Mouse (Mus musculus) forebrain, embryonic 11.5 days (tissue): Measurements from ENCODE around the gene Axin1. TPM values are rescaled to one million over a fixed set of nuclear protein-coding genes. Genes with fewer than 3 reads are reported as not detected.
A peak's percentile ranks its signal among the peaks of the same experiment; 100 is the strongest.
"Not testable (repeated sequence)": the region's sequence is repeated elsewhere in the genome, so short reads cannot be mapped to it uniquely, and the experiment has no call there.

Source experiments
- ATAC-seq: fragments of 200-750 bp; cut with Nextera tagmentation; replicated peaks from 2 replicates; pipeline ENCODE4 v1.8.0; 2017; ENCODE audit warnings: moderate TSS enrichment; ENCODE audit not compliant: low FRiP score
- DNase-seq: peaks from one replicate; pipeline ENCODE4 v3.0.0-alpha.2; 2017; ENCODE audit warnings: low spot score
- H3K27ac ChIP-seq: fragments of 300-500 bp; sonication (generic); 2 replicates; pipeline ENCODE4 v1.5.1; 2014; ENCODE audit warnings: low read depth, low read length
- H3K27me3 ChIP-seq: fragments of 300-500 bp; sonication (generic); 2 replicates; pipeline ENCODE4 v1.6.1; 2014; ENCODE audit warnings: mild to moderate bottlenecking, low read length, mixed read lengths; ENCODE audit not compliant: control insufficient read depth, insufficient read depth
- H3K36me3 ChIP-seq: fragments of 300-500 bp; sonication (generic); 2 replicates; pipeline ENCODE4 v1.6.1; 2014; ENCODE audit warnings: mild to moderate bottlenecking, low read length, moderate library complexity, mixed read lengths; ENCODE audit not compliant: control insufficient read depth, insufficient read depth
- H3K4me1 ChIP-seq: fragments of 300-500 bp; sonication (generic); replicated peaks from 2 replicates; pipeline ENCODE4 v1.6.1; 2014; ENCODE audit warnings: low read length, mixed read lengths; ENCODE audit not compliant: control insufficient read depth, insufficient read depth
- H3K4me2 ChIP-seq: fragments of 300-500 bp; sonication (generic); 2 replicates; pipeline ENCODE4 v1.6.1; 2014; ENCODE audit warnings: low read depth, mild to moderate bottlenecking, low read length, moderate library complexity, mixed read lengths; ENCODE audit not compliant: severe bottlenecking
- H3K4me3 ChIP-seq: fragments of 300-500 bp; sonication (generic); 2 replicates; pipeline ENCODE4 v1.5.1; 2014; ENCODE audit warnings: low read depth, low read length
- H3K9ac ChIP-seq: fragments of 300-500 bp; sonication (generic); 2 replicates; pipeline ENCODE4 v1.6.1; 2014; ENCODE audit warnings: low read length
- H3K9me3 ChIP-seq: fragments of 300-500 bp; sonication (generic); 2 replicates; pipeline ENCODE4 v1.6.1; 2016; ENCODE audit warnings: low read length, mixed read lengths; ENCODE audit not compliant: control insufficient read depth
- WGBS: fragments of 180-500 bp; shearing (Covaris S2); extraction: QIAGEN DNeasy Blood & Tissue Kit; methylation state at CpG from one replicate; pipeline ENCODE4 v1.1.7; 2014; 5-methylcytosine and 5-hydroxymethylcytosine counted together
- polyA plus RNA-seq: library from polyadenylated mRNA; unstranded; fragments of >200 nt; fragmentation: Nextera tagmentation; extraction: Ambion mirVana; gene quantifications from 2 replicates; pipeline ENCODE4 v1.2.1, GENCODE M21; 2014

Gene Axin1
- polyA plus RNA-seq, 1 experiment from 2014 or later: 19.1 TPM

DNA sequence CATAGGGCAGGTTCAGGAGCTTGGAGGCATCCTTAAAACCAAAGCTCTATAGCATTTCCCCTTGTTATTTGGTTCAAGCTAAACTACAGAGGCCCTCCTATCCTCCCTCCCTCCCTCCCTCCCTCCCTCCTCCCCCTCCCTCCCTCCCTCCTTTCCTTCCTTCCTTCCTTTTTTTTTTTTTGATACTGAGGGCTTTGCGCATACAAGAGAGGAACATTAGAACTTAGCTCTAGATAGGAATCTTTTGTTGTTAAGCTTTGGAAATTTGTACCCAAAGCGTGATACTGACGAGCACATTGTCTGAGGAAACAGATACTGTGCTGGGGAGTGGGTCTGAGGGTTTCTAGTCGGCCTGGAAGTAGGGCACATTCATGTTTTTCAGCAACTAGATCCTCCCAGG, 32.9 kb upstream of the Axin1 start:
- ATAC-seq (no peak), DNase-seq (no peak)
- WGBS: 66% methylated on average over 4 of the region's 4 CpGs
- Histone ChIP-seq H3K9me3 (no peaks in the 10 kb centered on the region), H3K27me3 (no peaks in the 10 kb centered on the region), H3K4me1 (peaks cover under 1% of the 10 kb centered on the region; the same call in 1 of the 2 replicates), H3K27ac (no peak overlapping the region), H3K9ac (no peak overlapping the region), H3K36me3 (no peaks in the 10 kb centered on the region), H3K4me3 (no peak overlapping the region), H3K4me2 (no peak overlapping the region)

- no peak overlapping the region for H3K27ac ChIP-seq
- H3K4me3 ChIP-seq: no peak overlapping the region
- peaks cover 8% of the 10 kb centered on the region for H3K4me1 ChIP-seq
- H3K4me2 ChIP-seq: no peak overlapping the region
- no peak overlapping the region for H3K9ac ChIP-seq
- no peak for ATAC-seq
- H3K36me3 ChIP-seq: no peaks in the 10 kb centered on the region
- 9% methylated on average over 4 of the region's 4 CpGs for WGBS
- DNase-seq: no peak
- H3K9me3 ChIP-seq: no peaks in the 10 kb centered on the region
- peaks cover 20% of the 10 kb centered on the region for H3K27me3 ChIP-seq
These were observed 28.3 kb upstream of the Axin1 start for GRCm38 (mm10) chr17:26110156-26110555.

GRCm38 (mm10) chr17:26111024-26111423, 27.5 kb upstream of the Axin1 start:
- DNase-seq (no peak), ATAC-seq (no peak)
- Histone ChIP-seq H3K9ac (0 out of 2 replicates have a peak overlapping the region, but pooled peaks have one; percentile 16), H3K4me2 (no peak overlapping the region), H3K9me3 (no peaks in the 10 kb centered on the region), H3K4me3 (no peak overlapping the region), H3K4me1 (peaks cover 8% of the 10 kb centered on the region), H3K36me3 (no peaks in the 10 kb centered on the region), H3K27ac (no peak overlapping the region), H3K27me3 (peaks cover 27% of the 10 kb centered on the region)
- 1% methylated on average over 4 of the region's 4 CpGs for WGBS

- DNase-seq (no peak), ATAC-seq (no peak)
- WGBS: 20% methylated on average over 4 of the region's 4 CpGs
- Histone ChIP-seq H3K27ac (no peak overlapping the region), H3K36me3 (no peaks in the 10 kb centered on the region), H3K9ac (no peak overlapping the region), H3K27me3 (peaks cover 27% of the 10 kb centered on the region), H3K9me3 (no peaks in the 10 kb centered on the region), H3K4me3 (no peak overlapping the region), H3K4me1 (peaks cover 8% of the 10 kb centered on the region), H3K4me2 (no peak overlapping the region)
These were observed 26.8 kb upstream of the Axin1 start for GRCm38 (mm10) chr17:26111722-26112121.

GRCm38 (mm10) chr17:26112751-26113150, 25.7 kb upstream of the Axin1 start:
- Histone ChIP-seq H3K27me3 (peaks cover 27% of the 10 kb centered on the region), H3K9me3 (no peaks in the 10 kb centered on the region), H3K4me3 (peak overlapping the region; percentile 74), H3K9ac (peak overlapping the region; percentile 74), H3K36me3 (no peaks in the 10 kb centered on the region), H3K4me1 (peaks cover 8% of the 10 kb centered on the region), H3K4me2 (peak overlapping the region; percentile 96), H3K27ac (no peak overlapping the region)
- 20% methylated on average over 14 of the region's 14 CpGs for WGBS
- ATAC-seq (peak; percentile 15; the same call in 1 of the 2 replicates), DNase-seq (no peak)

- DNase-seq (peak; percentile 86), ATAC-seq (peak; percentile 64)
- Histone ChIP-seq H3K4me2 (peak within 1 kb of the TSS; percentile 96), H3K9me3 (no peaks in the 10 kb centered on the region), H3K4me3 (peak within 1 kb of the TSS; percentile 74), H3K27me3 (peaks cover 27% of the 10 kb centered on the region), H3K9ac (peak within 1 kb of the TSS; percentile 74), H3K36me3 (no peaks in the 10 kb centered on the region), H3K4me1 (peaks cover 8% of the 10 kb centered on the region), H3K27ac (no peak within 1 kb of the TSS)
- under 1% methylated on average over 71 of the region's 75 CpGs for WGBS
These were observed 25.1 kb upstream of the Axin1 start, which contains the start of gene Tmem8 for GRCm38 (mm10) chr17:26113181-26113948. TSS of gene Tmem8 (plus strand) at chr17:26113299.

DNA sequence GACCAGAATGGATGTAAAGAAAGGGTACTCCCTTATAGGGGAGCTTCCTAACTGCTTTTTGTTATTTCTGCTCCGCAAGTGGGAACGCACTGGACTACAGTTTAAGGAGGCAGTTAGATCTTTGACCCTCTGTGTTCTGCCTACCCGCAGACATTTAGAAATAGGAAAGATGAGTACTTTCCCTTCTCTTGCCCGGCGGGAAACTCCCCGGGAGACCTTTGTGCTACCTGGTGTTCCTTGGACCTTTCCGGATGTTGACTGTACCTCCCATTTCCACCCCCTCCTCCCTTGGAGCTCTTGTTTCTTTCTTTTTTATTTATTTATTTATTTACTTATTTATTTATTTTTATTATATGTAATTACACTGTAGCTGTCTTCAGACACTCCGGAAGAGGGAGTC, 24.4 kb upstream of the Axin1 start:
- Histone ChIP-seq H3K9me3 (no peaks in the 10 kb centered on the region), H3K27ac (no peak overlapping the region), H3K27me3 (peaks cover 27% of the 10 kb centered on the region), H3K4me2 (peak overlapping the region; percentile 96), H3K4me1 (peaks cover 8% of the 10 kb centered on the region), H3K4me3 (peak overlapping the region; percentile 74; the same call in 1 of the 2 replicates), H3K36me3 (no peaks in the 10 kb centered on the region), H3K9ac (no peak overlapping the region; the same call in 1 of the 2 replicates)
- WGBS: 9% methylated on average over 8 of the region's 8 CpGs
- no peak for ATAC-seq
- peak; percentile 41 for DNase-seq

- not testable (repeated sequence) for H3K4me2 ChIP-seq, ATAC-seq, H3K4me1 ChIP-seq, H3K4me3 ChIP-seq, H3K9me3 ChIP-seq, H3K9ac ChIP-seq, H3K36me3 ChIP-seq, H3K27ac ChIP-seq, DNase-seq
- H3K27me3 ChIP-seq: peaks cover 27% of the 10 kb centered on the region
- 66% methylated on average over 7 of the region's 7 CpGs for WGBS
These were observed 24.0 kb upstream of the Axin1 start for GRCm38 (mm10) chr17:26114461-26114860.
